Mouse (Mus musculus) right cerebral cortex, postnatal 4 days (tissue): ENCODE data around the gene Slfn9.
"Not testable (repeated sequence)": the region's sequence is repeated elsewhere in the genome, so short reads cannot be mapped to it uniquely, and the experiment has no call there.

Experiments
- DNase-seq: peaks from one replicate; pipeline ENCODE4 v3.0.0-alpha.2; 2022

The Slfn9 gene

GRCm38 (mm10) chr11:82991469-82992166 lies at the start of gene Slfn9:
TSS of gene Slfn9 (minus strand) at chr11:82991830.
- peak; percentile 35 for DNase-seq

- DNase-seq, result no peak
These were observed 49.4 kb upstream of the Slfn9 start for GRCm38 (mm10) chr11:83041000-83041399.

GRCm38 (mm10) chr11:83040325-83040724 lies 48.7 kb upstream of the Slfn9 start:
- DNase-seq, result no peak

- DNase-seq, result no peak
These were observed 48.2 kb upstream of the Slfn9 start for GRCm38 (mm10) chr11:83039796-83040195.

GRCm38 (mm10) chr11:83039156-83039555 lies 47.5 kb upstream of the Slfn9 start:
- no peak for DNase-seq

- not testable (repeated sequence) for DNase-seq
These were observed 47.1 kb upstream of the Slfn9 start for GRCm38 (mm10) chr11:83038686-83039085.

- no peak for DNase-seq
These were observed 29.0 kb upstream of the Slfn9 start, which contains the start of gene Slfn8 for GRCm38 (mm10) chr11:83020621-83021020. TSS of gene Slfn8 (minus strand) at chr11:83020810.

- not testable (repeated sequence) for DNase-seq
These were observed 28.2 kb upstream of the Slfn9 start for GRCm38 (mm10) chr11:83019561-83020519.

GRCm38 (mm10) chr11:83016093-83016492 lies 24.5 kb upstream of the Slfn9 start:
- no peak for DNase-seq

- no peak for DNase-seq
These were observed 21.7 kb upstream of the Slfn9 start for GRCm38 (mm10) chr11:83013356-83013755.

- DNase-seq, result not testable (repeated sequence)
These were observed 831 bp downstream of the Slfn9 start for GRCm38 (mm10) chr11:82990612-82991385.

- DNase-seq, result no peak
These were observed 2.3 kb downstream of the Slfn9 start for GRCm38 (mm10) chr11:82989357-82989756.

- no peak for DNase-seq
These were observed 4.0 kb downstream of the Slfn9 start for GRCm38 (mm10) chr11:82987621-82988020.

GRCm38 (mm10) chr11:82983193-82983592 lies 8.4 kb downstream of the Slfn9 start:
- no peak for DNase-seq

GRCm38 (mm10) chr11:82982409-82982808 lies 9.2 kb downstream of the Slfn9 start:
- DNase-seq, result not testable (repeated sequence)

- DNase-seq, result no peak
These were observed 17.7 kb downstream of the Slfn9 start for GRCm38 (mm10) chr11:82973916-82974315.

- DNase-seq, result no peak
These were observed 20.0 kb downstream of the Slfn9 start for GRCm38 (mm10) chr11:82971590-82971974.

GRCm38 (mm10) chr11:82970712-82971589 lies 20.7 kb downstream of the Slfn9 start:
- peak; percentile 69 for DNase-seq

GRCm38 (mm10) chr11:82962215-82962614 lies 29.4 kb downstream of the Slfn9 start:
- DNase-seq, result no peak

GRCm38 (mm10) chr11:82961743-82962142 lies 29.9 kb downstream of the Slfn9 start:
- DNase-seq, result no peak

GRCm38 (mm10) chr11:82959613-82960012 lies 32.0 kb downstream of the Slfn9 start:
- DNase-seq, result no peak

- no peak for DNase-seq
These were observed 34.7 kb downstream of the Slfn9 start for GRCm38 (mm10) chr11:82956925-82957324.
